Mouse (Mus musculus) C2C12 (cell line): ENCODE data around the gene Sox5.

Experiments used
- CTCF ChIP-seq: IDR thresholded peaks from one replicate; pipeline ENCODE4 v1.5.1; 2011; ENCODE audit not compliant: control insufficient read depth, insufficient read depth, insufficient read length
- MYOD1 ChIP-seq: IDR thresholded peaks from one replicate; pipeline ENCODE4 v1.6.1; 2011; ENCODE audit warnings: low read depth; ENCODE audit not compliant: control insufficient read depth, insufficient read length

GRCm38 (mm10) chr6:144339006-144339405 is 442.8 kb downstream of the Sox5 start:
- TF ChIP-seq CTCF, result no peak
- TF ChIP-seq MYOD1, result no peak
